Mouse (Mus musculus): ENCODE measurements at regions not wholly inside any gene's neighbourhood (a gene's known extent, or its start where the extent isn't known, plus 50 kb on each side); places are given as distances from the start of the nearest gene placed in this dataset.

GRCm38 (mm10) chr6:58160852-58161251, 57.8 kb downstream of the Vmn1r27 start:
- no peak overlapping the region for H3K4me3 ChIP-seq (ENCODE audit: low read depth, low read length)
- DNase-seq (ENCODE audit: low spot score) (peak; percentile 8), ATAC-seq (ENCODE audit: low FRiP score, low TSS enrichment) (no peak)
- no peaks in the 10 kb centered on the region for H3K4me1 ChIP-seq (replicated peaks; ENCODE audit: control insufficient read depth, insufficient read depth)
- H3K9ac ChIP-seq (ENCODE audit: low read length) = no peak overlapping the region
- H3K36me3 ChIP-seq (ENCODE audit: control insufficient read depth, insufficient read depth, low read length) = no peaks in the 10 kb centered on the region
- WGBS = 95% methylated on average over 3 of the region's 3 CpGs
- H3K4me2 ChIP-seq (replicated peaks; ENCODE audit: low read depth) = no peak overlapping the region
- H3K9me3 ChIP-seq (ENCODE audit: control insufficient read depth, low read length) = no peaks in the 10 kb centered on the region
- TF ChIP-seq CTCF (IDR thresholded peaks at IDR 0.05; ENCODE audit: low read depth) (no peak), EP300 (optimal IDR thresholded peaks at IDR 0.05) (no peak)
- no peak overlapping the region for H3K27ac ChIP-seq (replicated peaks)
- H3K27me3 ChIP-seq (ENCODE audit: control insufficient read depth, insufficient read depth, low read length) = no peaks in the 10 kb centered on the region

All from stomach, postnatal 0 days (tissue).